Mouse (Mus musculus): Measurements from ENCODE around the gene 4930523C07Rik. TPM values are rescaled to one million over a fixed set of nuclear protein-coding genes. Genes with fewer than 3 reads are reported as not detected.

Gene 4930523C07Rik
- polyA plus RNA-seq, 1 experiment, result 9.3 TPM

DNA sequence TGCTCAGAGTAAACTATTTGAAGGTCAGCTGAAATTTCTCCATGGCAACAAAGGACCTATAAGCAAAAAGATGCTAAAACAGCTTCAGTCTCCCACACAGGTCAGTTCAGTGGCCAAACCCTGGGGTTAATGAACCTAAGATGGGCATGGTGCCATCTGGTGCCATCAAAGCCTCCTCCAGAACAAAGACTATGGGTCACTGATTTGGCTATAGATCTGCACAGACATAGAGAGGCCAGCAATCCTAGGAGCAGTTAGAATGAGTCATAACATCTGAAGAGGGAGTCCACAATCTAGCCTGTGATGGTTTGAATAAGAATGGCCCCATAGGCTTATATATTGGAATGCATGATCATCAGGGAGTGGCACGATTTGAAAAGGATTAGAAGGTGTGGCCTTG, 40.1 kb downstream of the 4930523C07Rik start:
- no peak for TF ChIP-seq POLR2A (IDR thresholded peaks at IDR 0.05; ENCODE audit: borderline replicate concordance, low read depth, low read length)
- no peak for TF ChIP-seq CTCF (IDR thresholded peaks at IDR 0.05; ENCODE audit: low read depth, low read length)
- H3K4me3 ChIP-seq (ENCODE audit: insufficient read depth, low read length), result no peak overlapping the region
- H3K27ac ChIP-seq (ENCODE audit: insufficient read depth, low read depth, low read length), result no peak overlapping the region
- H3K4me1 ChIP-seq (ENCODE audit: control insufficient read depth, insufficient read depth, low read length), result peaks cover 5% of the 10 kb centered on the region

DNA sequence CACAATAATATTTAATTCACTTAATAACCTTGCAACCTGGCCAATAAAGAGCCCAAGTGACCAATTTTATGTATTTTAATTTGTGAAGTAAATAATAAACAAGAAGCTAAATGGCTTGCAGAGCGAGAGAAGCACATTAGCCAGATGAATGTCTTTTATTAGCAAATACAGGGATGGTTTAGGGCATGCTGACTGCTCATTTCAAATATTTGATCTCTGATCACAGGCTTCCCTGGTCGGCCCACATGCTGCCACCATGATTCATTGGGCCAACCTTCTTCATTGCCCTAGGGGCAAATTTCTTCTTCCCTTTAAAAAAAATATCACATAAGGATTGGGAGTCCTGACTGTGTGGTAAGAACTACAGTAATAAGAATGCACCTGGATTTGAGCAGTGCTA, 42.5 kb downstream of the 4930523C07Rik start:
- TF ChIP-seq POLR2A (IDR thresholded peaks at IDR 0.05; ENCODE audit: borderline replicate concordance, low read depth, low read length) (no peak), CTCF (IDR thresholded peaks at IDR 0.05; ENCODE audit: low read depth, low read length) (no peak)
- no peaks in the 10 kb centered on the region for H3K4me1 ChIP-seq (ENCODE audit: control insufficient read depth, insufficient read depth, low read length)
- no peak overlapping the region for H3K4me3 ChIP-seq (ENCODE audit: insufficient read depth, low read length)
- no peak overlapping the region for H3K27ac ChIP-seq (ENCODE audit: insufficient read depth, low read depth, low read length)

DNA sequence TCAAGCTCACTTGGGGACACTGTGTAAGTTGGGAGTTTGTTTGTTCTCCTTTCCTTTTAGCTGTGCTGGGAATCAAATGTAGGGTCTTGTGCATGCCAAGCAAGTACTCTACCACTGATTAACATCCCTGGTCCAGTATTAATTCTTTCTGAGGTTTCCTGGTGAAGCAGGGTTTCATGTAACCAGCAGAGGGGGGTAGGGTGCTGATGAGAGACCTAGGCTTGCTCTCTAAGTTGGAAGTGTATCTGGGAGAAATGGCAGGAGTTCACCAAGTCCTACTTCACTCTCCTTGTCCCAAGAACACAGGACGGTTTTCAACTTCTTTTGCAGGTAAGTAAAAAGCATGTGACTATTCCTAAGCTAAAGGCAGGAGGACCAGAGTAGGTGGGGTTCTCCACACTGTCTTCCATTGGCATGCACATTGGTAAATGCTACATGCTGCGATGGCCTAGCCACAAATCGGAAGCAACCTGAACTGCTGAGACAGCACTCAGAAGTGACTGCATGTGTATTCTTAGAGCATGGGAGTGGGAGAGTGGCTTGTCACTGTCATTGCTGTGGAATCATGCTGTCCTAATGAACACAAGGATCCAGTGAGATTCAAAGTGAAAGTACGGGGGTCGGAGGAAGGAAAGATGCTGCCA, 55.6 kb downstream of the 4930523C07Rik start:
- H3K4me1 ChIP-seq (ENCODE audit: control insufficient read depth, insufficient read depth, low read length), result peaks cover 4% of the 10 kb centered on the region
- TF ChIP-seq POLR2A (IDR thresholded peaks at IDR 0.05; ENCODE audit: borderline replicate concordance, low read depth, low read length) (no peak), CTCF (IDR thresholded peaks at IDR 0.05; ENCODE audit: low read depth, low read length) (no peak)
- H3K4me3 ChIP-seq (ENCODE audit: insufficient read depth, low read length), result no peak overlapping the region
- no peak overlapping the region for H3K27ac ChIP-seq (ENCODE audit: insufficient read depth, low read depth, low read length)

DNA sequence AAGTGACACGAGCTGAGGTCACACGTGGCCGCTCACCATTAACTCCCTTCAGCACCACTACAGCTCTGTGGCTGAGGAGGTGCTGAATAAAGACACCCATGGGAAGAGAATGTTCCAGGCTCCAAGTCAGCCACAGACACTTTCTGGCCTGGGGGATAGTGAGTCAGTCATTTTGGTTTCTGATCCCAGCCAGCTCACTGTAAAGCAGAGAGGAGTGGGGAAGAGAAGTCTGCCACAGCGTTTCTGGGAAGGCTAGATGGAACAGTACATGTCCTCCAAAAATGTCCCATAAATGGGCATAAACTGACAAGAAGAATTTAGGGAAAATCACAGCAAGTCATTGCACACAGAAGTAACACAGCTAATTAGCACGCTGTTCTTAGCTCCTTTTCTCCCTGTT, 56.8 kb downstream of the 4930523C07Rik start:
- Histone ChIP-seq H3K4me1 (ENCODE audit: control insufficient read depth, insufficient read depth, low read length) (peaks cover 4% of the 10 kb centered on the region), H3K27ac (ENCODE audit: insufficient read depth, low read depth, low read length) (no peak overlapping the region), H3K4me3 (ENCODE audit: insufficient read depth, low read length) (no peak overlapping the region)
- no peak for TF ChIP-seq POLR2A (IDR thresholded peaks at IDR 0.05; ENCODE audit: borderline replicate concordance, low read depth, low read length)
- TF ChIP-seq CTCF (IDR thresholded peaks at IDR 0.05; ENCODE audit: low read depth, low read length), result no peak

DNA sequence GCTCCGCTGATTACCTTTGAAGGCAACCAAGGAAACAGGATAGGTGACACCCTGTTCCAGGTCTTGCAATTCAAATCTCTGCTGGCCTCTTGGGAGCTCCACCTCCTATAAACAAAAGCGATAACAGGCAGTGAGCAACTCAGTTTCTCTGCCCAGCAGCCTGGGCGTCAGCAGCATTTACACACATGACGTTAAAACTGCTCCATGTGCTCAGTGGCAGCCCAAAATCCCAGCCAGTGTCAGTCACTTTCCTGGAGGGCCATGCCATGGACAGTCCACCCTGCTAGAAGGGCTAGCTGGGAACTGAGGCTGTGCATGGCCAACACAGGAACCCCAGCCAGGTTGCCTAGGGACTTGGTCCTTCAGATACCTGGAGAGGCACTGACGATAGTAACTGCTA, 61.2 kb downstream of the 4930523C07Rik start:
- H3K4me3 ChIP-seq (ENCODE audit: insufficient read depth, low read length), result no peak overlapping the region
- H3K27ac ChIP-seq (ENCODE audit: insufficient read depth, low read depth, low read length), result no peak overlapping the region
- no peaks in the 10 kb centered on the region for H3K4me1 ChIP-seq (ENCODE audit: control insufficient read depth, insufficient read depth, low read length)
- TF ChIP-seq CTCF (IDR thresholded peaks at IDR 0.05; ENCODE audit: low read depth, low read length), result no peak
- TF ChIP-seq POLR2A (IDR thresholded peaks at IDR 0.05; ENCODE audit: borderline replicate concordance, low read depth, low read length), result no peak

DNA sequence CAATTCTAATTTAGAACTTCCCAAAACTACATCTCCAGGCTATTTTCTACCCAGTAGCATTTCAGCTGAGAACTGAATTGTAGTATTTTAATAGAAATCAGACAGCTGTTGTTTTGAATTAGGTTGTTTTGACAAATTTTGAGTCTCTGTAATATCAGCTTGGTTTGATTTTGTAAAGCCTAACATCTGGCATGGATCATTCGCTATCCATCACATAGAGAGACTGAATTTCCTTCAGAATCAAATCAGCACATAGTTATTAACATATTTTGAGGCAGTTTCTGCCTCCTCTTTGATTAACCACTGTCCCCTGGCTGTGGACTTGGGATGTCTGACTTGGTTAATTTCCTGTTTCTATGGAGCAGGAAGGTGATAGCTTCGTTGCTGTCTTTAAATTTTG, 64.4 kb downstream of the 4930523C07Rik start:
- H3K4me1 ChIP-seq (ENCODE audit: control insufficient read depth, insufficient read depth, low read length), result no peaks in the 10 kb centered on the region
- H3K4me3 ChIP-seq (ENCODE audit: insufficient read depth, low read length), result no peak overlapping the region
- no peak overlapping the region for H3K27ac ChIP-seq (ENCODE audit: insufficient read depth, low read depth, low read length)
- TF ChIP-seq POLR2A (IDR thresholded peaks at IDR 0.05; ENCODE audit: borderline replicate concordance, low read depth, low read length) (no peak), CTCF (IDR thresholded peaks at IDR 0.05; ENCODE audit: low read depth, low read length) (no peak)

DNA sequence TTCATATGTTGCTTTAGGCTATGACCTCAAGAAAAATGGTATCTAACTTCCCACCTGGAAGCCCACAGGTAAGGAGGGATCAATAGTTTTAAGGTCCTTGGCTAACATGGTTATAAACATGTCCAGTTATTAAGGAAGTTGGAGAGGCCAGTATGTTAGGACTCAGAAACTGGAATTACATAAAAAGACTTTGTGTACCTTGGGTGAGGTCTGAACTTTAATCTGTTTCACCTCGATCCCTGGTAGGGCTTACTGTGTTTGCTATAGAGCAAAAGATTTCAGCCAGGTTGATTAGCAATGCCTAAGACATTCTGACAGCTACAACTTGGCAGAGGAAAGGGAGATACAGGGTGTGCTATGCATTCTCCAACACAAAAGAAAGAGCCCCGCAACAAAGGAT, 79.8 kb downstream of the 4930523C07Rik start:
- Histone ChIP-seq H3K27ac (ENCODE audit: insufficient read depth, low read depth, low read length) (no peak overlapping the region), H3K4me1 (ENCODE audit: control insufficient read depth, insufficient read depth, low read length) (peaks cover 4% of the 10 kb centered on the region; the same call in 1 of the 2 replicates), H3K4me3 (ENCODE audit: insufficient read depth, low read length) (no peak overlapping the region)
- TF ChIP-seq CTCF (IDR thresholded peaks at IDR 0.05; ENCODE audit: low read depth, low read length) (no peak), POLR2A (IDR thresholded peaks at IDR 0.05; ENCODE audit: borderline replicate concordance, low read depth, low read length) (no peak)

Other genes starting within 250 kb of the 4930523C07Rik start
- 0.60 and 0.75 TPM in 2 replicates for gene Tnn, start 109.2 kb downstream of the 4930523C07Rik start, polyA plus RNA-seq (2012; ENCODE audit: insufficient read depth, insufficient read length, missing spikeins)
- 56.0 and 72.4 TPM in 2 replicates for gene Mrps14, start 150.8 kb downstream of the 4930523C07Rik start, polyA plus RNA-seq (2012; ENCODE audit: insufficient read depth, insufficient read length, missing spikeins)
- gene Cacybp, start 168.5 kb downstream of the 4930523C07Rik start, polyA plus RNA-seq (2012; ENCODE audit: insufficient read depth, insufficient read length, missing spikeins), result 48.1 and 57.4 TPM in 2 replicates